Mouse (Mus musculus): ENCODE data around the gene Asb15.

Asb15 gene

GRCm38 (mm10) chr6:24608682-24609081, 80.7 kb downstream of the Asb15 start:
- no peak for DNase-seq

- no peak for DNase-seq
Observed at GRCm38 (mm10) chr6:24609531-24609930, 81.6 kb downstream of the Asb15 start.

GRCm38 (mm10) chr6:24610358-24610757, 82.4 kb downstream of the Asb15 start:
- no peak for DNase-seq

GRCm38 (mm10) chr6:24612074-24612755, 84.3 kb downstream of the Asb15 start:
- peak; percentile 36 for DNase-seq

GRCm38 (mm10) chr6:24613346-24613745, 85.4 kb downstream of the Asb15 start:
- no peak for DNase-seq

- DNase-seq, result no peak
Observed at GRCm38 (mm10) chr6:24613918-24614317, 86.0 kb downstream of the Asb15 start.

GRCm38 (mm10) chr6:24616746-24617145, 88.8 kb downstream of the Asb15 start:
- DNase-seq, result no peak

- DNase-seq, result peak; percentile 21
Observed at GRCm38 (mm10) chr6:24619285-24620045, 91.5 kb downstream of the Asb15 start.

GRCm38 (mm10) chr6:24620936-24621335, 93.0 kb downstream of the Asb15 start:
- no peak for DNase-seq

GRCm38 (mm10) chr6:24622098-24622497, 94.2 kb downstream of the Asb15 start:
- no peak for DNase-seq
